Mouse (Mus musculus) layer of hippocampus, postnatal 25 days (tissue): Measurements from ENCODE around the gene Rhox3a. TPM values are rescaled to one million over a fixed set of nuclear protein-coding genes. Genes with fewer than 3 reads are reported as not detected.
"Not testable (repeated sequence)": the region's sequence is repeated elsewhere in the genome, so short reads cannot be mapped to it uniquely, and the experiment has no call there.

ENCODE experiments used
- DNase-seq, 2 experiments: peaks; one replicate each; pipeline ENCODE4 v3.0.0; 2022; ENCODE audit warnings: mixed read lengths in 2 of 2, low spot score in 1 of 2; ENCODE audit errors: extremely low spot score in 1 of 2
- total RNA-seq, 2 experiments: library from RNA; stranded (reverse); gene quantifications; 2 replicates each; pipeline ENCODE4 v1.2.3; 2021

The Rhox3a gene
- not detected for total RNA-seq

DNA sequence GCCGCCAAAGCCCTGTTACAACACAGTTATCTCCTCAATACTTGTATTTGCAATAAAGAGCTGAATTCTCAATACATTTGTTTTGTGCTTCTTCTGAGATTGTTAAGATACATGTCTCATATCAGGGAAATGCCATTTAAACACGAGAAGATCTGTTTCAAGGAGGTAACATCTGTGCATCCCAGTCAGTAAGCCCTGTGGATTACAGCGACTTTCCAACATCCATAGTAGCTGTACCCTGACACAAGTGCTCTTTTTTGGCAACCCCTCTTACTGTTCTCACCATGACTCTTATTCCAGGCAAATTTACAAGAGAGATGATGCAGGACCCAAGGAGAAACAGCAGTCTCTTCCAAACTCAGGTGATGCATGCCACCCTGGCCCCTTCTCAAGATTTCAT lies at the start of gene Rhox3a:
Gene Rhox3a (plus strand): TSS at position 301 of the 400 bp plus-strand sequence.
- DNase-seq: not testable (repeated sequence)

DNA sequence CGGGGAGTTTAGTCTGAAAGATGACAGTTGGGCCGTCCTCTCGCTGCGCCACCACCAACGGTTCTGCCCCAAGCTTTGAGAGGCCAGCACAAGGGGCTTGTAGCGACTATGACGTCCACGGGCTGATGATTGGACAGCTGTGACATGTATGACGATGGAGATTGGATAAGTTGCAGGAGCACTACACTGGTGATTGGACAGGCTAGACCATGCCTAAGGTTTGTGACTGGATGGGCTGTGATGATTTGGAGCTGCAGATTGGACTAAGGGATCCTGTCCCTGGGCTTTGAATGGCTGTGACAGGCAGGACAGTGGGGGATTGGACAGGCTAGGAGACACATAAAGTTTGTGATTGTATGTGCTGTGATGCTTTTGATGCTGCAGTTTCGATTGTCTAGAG lies 38.8 kb upstream of the Rhox3a start, which contains the start of gene Gm9:
Gene Gm9 (minus strand): TSS at position 101 of the 400 bp plus-strand sequence.
- no peak for DNase-seq

DNA sequence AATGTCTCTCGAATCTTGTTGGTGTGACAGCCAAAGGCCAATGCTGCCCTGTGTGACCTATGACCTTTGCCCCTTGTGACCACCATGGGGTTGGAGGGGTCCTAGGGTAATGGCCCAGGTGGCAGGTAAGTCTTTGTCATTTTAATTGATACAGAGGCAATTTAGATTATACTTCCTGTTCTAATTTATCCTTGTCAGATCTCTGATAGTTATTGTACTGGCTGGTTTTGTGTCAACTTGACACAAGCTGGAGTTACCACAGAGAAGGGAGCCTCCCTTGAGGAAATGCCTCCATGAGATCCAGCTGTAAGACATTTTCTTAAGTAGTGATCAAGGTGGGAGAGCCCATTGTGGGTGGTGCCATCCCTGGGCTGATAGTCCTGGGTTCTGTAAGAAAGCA lies 27.6 kb upstream of the Rhox3a start, which contains the start of gene Rhox1:
Gene Rhox1 (minus strand): TSS at position 101 of the 400 bp plus-strand sequence.
- DNase-seq: not testable (repeated sequence)

DNA sequence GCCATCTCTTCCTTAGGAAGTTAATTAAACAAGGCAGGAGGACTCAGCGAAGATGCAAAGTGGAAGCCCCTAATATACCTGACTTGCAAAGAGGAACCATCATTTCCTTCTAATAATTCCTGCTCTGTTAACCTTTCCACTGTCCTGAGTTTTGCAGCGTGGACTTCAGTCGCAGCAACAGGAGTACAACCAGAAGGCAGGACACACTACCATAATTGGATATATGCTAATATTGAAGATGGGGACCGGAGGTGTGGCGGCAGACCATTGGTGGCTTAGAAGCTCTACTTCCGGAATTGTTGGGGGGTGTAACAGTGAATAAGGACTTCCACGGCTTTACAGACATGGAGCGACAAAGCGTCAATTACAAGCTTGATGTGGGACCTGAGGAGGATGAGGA lies 5.0 kb upstream of the Rhox3a start, which contains the start of gene Rhox2a:
Gene Rhox2a (plus strand): TSS at position 301 of the 400 bp plus-strand sequence.
- DNase-seq: not testable (repeated sequence)

DNA sequence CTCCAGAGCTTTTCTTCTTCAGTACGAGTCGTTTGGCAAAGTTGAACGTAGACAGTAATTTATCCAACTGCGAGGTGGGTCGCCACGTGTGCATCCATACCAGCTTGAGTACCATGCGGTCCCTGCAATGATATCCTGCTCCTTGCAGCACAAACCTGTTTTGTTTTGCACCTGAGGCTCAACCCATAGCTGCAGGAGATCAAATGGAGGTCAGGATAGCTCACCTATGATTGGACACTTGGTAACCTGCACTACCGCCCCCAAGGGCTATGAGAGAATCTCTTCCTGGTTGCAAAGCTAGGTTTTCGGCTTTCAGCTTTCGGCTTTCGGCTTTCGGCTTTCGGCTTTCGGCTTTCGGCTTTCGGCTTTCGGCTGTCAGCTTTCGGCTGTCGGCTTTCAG lies 15.3 kb downstream of the Rhox3a start, which contains the start of gene Rhox4a:
Gene Rhox4a (plus strand): TSS at position 301 of the 400 bp plus-strand sequence.
- not testable (repeated sequence) for DNase-seq

Other genes starting within 250 kb of the Rhox3a start
- gene Sowahd, start 201.1 kb upstream of the Rhox3a start, total RNA-seq: not detected
- gene Rpl39, start 164.5 kb upstream of the Rhox3a start, total RNA-seq: 100 to 1,000 TPM; 227 to 274 TPM
- gene Upf3b, start 139.6 kb upstream of the Rhox3a start, total RNA-seq: 10 to 100 TPM; 16.0 to 20.3 TPM
- gene Nkap, start 123.1 kb upstream of the Rhox3a start, total RNA-seq: 10 to 100 TPM; 12.1 to 17.4 TPM
- not detected for gene Akap14, start 81.1 kb upstream of the Rhox3a start, total RNA-seq
- gene Ndufa1, start 58.8 kb upstream of the Rhox3a start, total RNA-seq: 100 to 1,000 TPM; 225 to 256 TPM
- gene Rnf113a1, start 58.7 kb upstream of the Rhox3a start, total RNA-seq: 1 to 10 TPM; 7.3 TPM
- not detected for gene Gm9, start 38.9 kb upstream of the Rhox3a start, total RNA-seq
- gene Rhox1, start 27.7 kb upstream of the Rhox3a start, total RNA-seq: not detected
- gene Rhox2a, start 4.9 kb upstream of the Rhox3a start, total RNA-seq: not detected
- not detected for gene Rhox4a, start 15.4 kb downstream of the Rhox3a start, total RNA-seq
- not detected for gene Rhox3a2, start 130.1 kb downstream of the Rhox3a start, total RNA-seq
- not detected for gene Rhox4a2, start 140.9 kb downstream of the Rhox3a start, total RNA-seq
- not detected for gene Rhox2b, start 162.1 kb downstream of the Rhox3a start, total RNA-seq
- not detected for gene Rhox4b, start 182.6 kb downstream of the Rhox3a start, total RNA-seq
- not detected for gene Rhox2c, start 203.8 kb downstream of the Rhox3a start, total RNA-seq
- not detected for gene Rhox3c, start 208.7 kb downstream of the Rhox3a start, total RNA-seq
- not detected for gene Rhox4c, start 230.4 kb downstream of the Rhox3a start, total RNA-seq
- not detected for gene Rhox2d, start 243.5 kb downstream of the Rhox3a start, total RNA-seq